Mouse (Mus musculus): ENCODE measurements around the gene Tamm41.

DNA sequence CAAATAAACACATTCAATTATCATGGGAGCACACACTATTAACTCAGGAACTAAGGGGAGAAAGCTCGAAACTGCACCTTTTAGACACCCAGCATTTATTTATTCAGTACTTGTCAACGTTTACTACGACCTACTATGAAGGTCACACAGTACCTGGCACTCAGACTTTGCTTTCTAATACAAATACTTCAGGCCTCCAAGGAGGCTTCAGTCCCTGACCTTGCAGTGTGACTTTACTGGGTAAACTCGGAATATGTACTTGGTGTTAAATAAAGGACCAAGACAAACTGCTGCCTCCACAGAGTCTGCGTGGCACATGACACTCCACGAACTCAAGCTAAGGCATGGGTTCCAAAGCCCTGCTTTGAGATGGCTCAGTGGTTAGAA is 78.7 kb downstream of the Tamm41 start:
- TF ChIP-seq CTCF (IDR thresholded peaks at IDR 0.05; ENCODE audit: low read depth) = no peak
- TF ChIP-seq EP300 (IDR thresholded peaks at IDR 0.05; ENCODE audit: low read depth) = no peak
